Mouse (Mus musculus) embryonic fibroblast, embryonic 13.5 days (primary cell): ENCODE results near the gene Odf3.

ENCODE experiments used
- CTCF ChIP-seq: IDR thresholded peaks from 2 replicates; pipeline ENCODE4 v1.5.1; 2011; ENCODE audit warnings: mild to moderate bottlenecking, control low read depth, low read length, moderate library complexity, borderline replicate concordance; ENCODE audit not compliant: insufficient read depth
- POLR2A ChIP-seq: IDR thresholded peaks from 2 replicates; pipeline ENCODE4 v1.6.1; 2011; ENCODE audit warnings: low read depth, mild to moderate bottlenecking, control low read depth, low read length, moderate library complexity

GRCm38 (mm10) chr7:140877364-140877763 lies 29.8 kb downstream of the Odf3 start:
- TF ChIP-seq CTCF (no peak), POLR2A (no peak)
